Mouse (Mus musculus) monocyte, adult 2 months (primary cell): ENCODE results near the gene Serpinb7.

Source experiments
- DNase-seq, 2 experiments: peaks; one replicate each; pipeline ENCODE4 v3.0.0; 2022; ENCODE audit warnings: low spot score in 2 of 2, low read depth in 1 of 2

Gene Serpinb7

GRCm38 (mm10) chr1:107481452-107481851, 82.0 kb downstream of the Serpinb7 start:
- peak; percentile 36 to 68 for DNase-seq

GRCm38 (mm10) chr1:107489577-107489976, 90.1 kb downstream of the Serpinb7 start:
- DNase-seq: peak in 1 of 2 experiments; percentile 8

DNA sequence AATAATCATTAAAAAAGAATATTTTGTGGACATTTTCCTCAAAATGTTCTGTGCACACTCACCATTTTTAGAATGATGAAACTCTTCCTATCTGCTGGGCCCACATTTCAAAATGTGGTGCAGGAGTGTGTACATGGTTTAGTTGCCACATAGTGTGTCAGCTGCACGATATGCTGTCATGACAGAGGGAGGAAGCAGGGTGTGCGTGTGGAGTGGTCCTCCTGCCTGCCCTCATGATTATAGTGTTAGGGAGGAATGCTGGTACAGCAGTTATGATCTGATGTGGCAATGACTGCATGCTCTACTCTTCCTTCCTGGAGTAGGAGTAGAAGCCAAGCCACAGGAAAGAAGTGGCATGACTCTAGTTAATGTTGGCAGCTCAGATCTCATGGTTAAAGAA, 97.3 kb downstream of the Serpinb7 start:
- peak; percentile 41 to 42 for DNase-seq

GRCm38 (mm10) chr1:107502025-107502424, 102.6 kb downstream of the Serpinb7 start:
- no peak for DNase-seq
